Comparison of ENCODE assay signal across 8 mouse cellular contexts in the genomic region with DNA sequence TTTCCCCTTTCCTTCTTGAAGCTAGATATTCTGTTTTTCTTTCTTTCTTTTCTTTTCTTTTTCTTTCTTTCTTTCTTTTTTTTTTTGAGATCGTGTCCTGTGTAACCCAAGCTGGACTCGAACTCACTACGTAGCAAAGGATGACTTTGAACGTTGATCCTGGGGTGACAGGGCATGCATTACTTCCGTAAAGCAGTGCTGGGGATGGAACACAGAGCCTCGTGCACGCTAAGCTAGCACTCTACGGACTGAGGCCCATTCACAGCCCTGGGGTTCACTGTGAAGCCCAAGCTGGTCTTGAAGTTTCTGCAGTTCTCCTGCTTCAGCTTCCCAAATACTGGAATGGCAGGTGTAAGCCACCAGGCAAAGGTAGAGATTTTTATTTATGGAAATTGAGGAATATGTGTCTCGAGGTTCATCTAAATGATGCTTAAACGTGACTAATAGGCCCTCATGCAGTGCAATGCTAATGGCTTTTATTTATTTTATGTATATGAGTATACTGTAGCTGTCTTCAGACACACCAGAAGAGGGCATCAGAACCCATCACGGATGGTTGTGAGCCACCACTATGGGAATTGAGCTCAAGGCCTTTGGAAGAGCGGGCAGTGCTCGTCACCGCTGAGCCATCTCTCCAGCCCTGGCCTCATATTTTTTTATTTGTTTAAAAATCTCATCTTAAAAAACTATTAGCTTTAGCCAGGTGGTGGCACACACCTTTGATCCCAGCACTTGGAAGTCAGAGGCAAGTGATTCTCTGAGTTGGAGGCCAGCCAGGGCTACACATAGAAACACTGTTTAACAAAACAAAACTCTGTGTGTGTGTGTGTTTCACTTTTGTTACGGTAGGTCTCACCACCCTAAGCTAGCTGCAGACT. TPM values are rescaled to one million over a fixed set of nuclear protein-coding genes. Genes with fewer than 3 reads are reported as not detected.
A peak's percentile ranks its signal among the peaks of the same experiment; 100 is the strongest.
DNase-seq lines count a peak whose midpoint lies in the region; ATAC-seq and TF ChIP-seq lines count a peak whose summit lies in the region.

No protein-coding gene starts in this region.

- no peaks in the 10 kb centered on the region for H3K27me3 ChIP-seq in heart, embryonic 15.5 days
- no peaks in the 10 kb centered on the region for H3K27me3 ChIP-seq in MEL (ENCODE audit: control insufficient read depth in 1 of 2, insufficient read depth in 2 of 2, low read length in 2 of 2)
- H3K27me3 ChIP-seq in hindbrain, embryonic 15.5 days = no peaks in the 10 kb centered on the region
- H3K27me3 ChIP-seq in midbrain, embryonic 10.5 days (ENCODE audit: low read depth, poor library complexity, severe bottlenecking) = no peaks in the 10 kb centered on the region

- TF ChIP-seq CTCF in MEL (IDR thresholded peaks at IDR 0.05 in 2 of 3, conservative IDR thresholded peaks at IDR 0.05 in 1 of 3; ENCODE audit: control insufficient read depth in 1 of 3, insufficient read depth in 1 of 3, low read depth in 2 of 3, low read length in 3 of 3, poor library complexity in 1 of 3, severe bottlenecking in 1 of 3) = peak in 2 of 3 experiments; percentile 5 to 35; a peak in 1 of 6 replicates

- H3K27ac ChIP-seq in heart, embryonic 15.5 days = peak overlapping the region; percentile 74
- peak overlapping the region; percentile 98 for H3K27ac ChIP-seq in MEL (ENCODE audit: control insufficient read depth, low read depth, low read length)
- H3K27ac ChIP-seq in hindbrain, embryonic 15.5 days (replicated peaks) = 0 out of 2 replicates have a peak overlapping the region, but pooled peaks have one; percentile 18
- peak overlapping the region; percentile 90 for H3K27ac ChIP-seq in midbrain, embryonic 10.5 days (replicated peaks)

- H3K79me2 ChIP-seq in MEL (ENCODE audit: control insufficient read depth, insufficient read depth, low read length, poor library complexity) = peaks cover 24% of the 10 kb centered on the region

- ATAC-seq in heart, embryonic 15.5 days (replicated peaks; ENCODE audit: insufficient number of reproducible peaks, insufficient read depth, low FRiP score, low read depth) = no peak
- ATAC-seq in hindbrain, embryonic 15.5 days (ENCODE audit: low FRiP score, low read depth) = no peak

- peaks cover 10% of the 10 kb centered on the region for H3K4me1 ChIP-seq in heart, embryonic 15.5 days (replicated peaks)
- H3K4me1 ChIP-seq in MEL (ENCODE audit: control insufficient read depth in 1 of 2, insufficient read depth in 2 of 2, low read length in 2 of 2) = peaks cover 2 to 24% of the 10 kb centered on the region in 2 experiments
- peaks cover 14% of the 10 kb centered on the region for H3K4me1 ChIP-seq in hindbrain, embryonic 15.5 days (replicated peaks)
- H3K4me1 ChIP-seq in midbrain, embryonic 10.5 days = peaks cover 16% of the 10 kb centered on the region

- no peaks in the 10 kb centered on the region for H3K9me3 ChIP-seq in heart, embryonic 15.5 days (replicated peaks)
- H3K9me3 ChIP-seq in MEL (replicated peaks; ENCODE audit: insufficient read depth, low read length) = no peaks in the 10 kb centered on the region
- H3K9me3 ChIP-seq in hindbrain, embryonic 15.5 days = no peaks in the 10 kb centered on the region
- H3K9me3 ChIP-seq in midbrain, embryonic 10.5 days (replicated peaks) = no peaks in the 10 kb centered on the region

- DNase-seq in heart, postnatal 14 days = no peak
- DNase-seq in MEL (ENCODE audit: low read depth, low spot score) = peak; percentile 78
- no peak for DNase-seq in midbrain, embryonic 10.5 days (ENCODE audit: low spot score)
- DNase-seq in urinary bladder, postnatal 10 days (ENCODE audit: low spot score) = no peak
- DNase-seq in urinary bladder, postnatal 36 days (ENCODE audit: low spot score in 2 of 2) = no peak
- DNase-seq in cerebellum, adult 9-11 months = no peak

- peak in 1 of 2 experiments; percentile 29; a peak in 1 of 4 replicates for TF ChIP-seq POLR2A in MEL (IDR thresholded peaks at IDR 0.05; ENCODE audit: control insufficient read depth in 1 of 2, insufficient read depth in 1 of 2, low read depth in 1 of 2, low read length in 2 of 2, poor library complexity in 1 of 2)

- intact Hi-C loops in heart, postnatal 14 days (cut with DNase I) = loop anchor here (5.0 to 10.0 kb wide), 2 partner anchors 36 to 198 kb away; no protein-coding TSS in a partner anchor

- H3K9ac ChIP-seq in heart, embryonic 15.5 days = peak overlapping the region; percentile 95
- peak overlapping the region; percentile 90 for H3K9ac ChIP-seq in MEL (ENCODE audit: control insufficient read depth, low read depth, low read length, poor library complexity, severe bottlenecking)
- H3K9ac ChIP-seq in hindbrain, embryonic 15.5 days = peak overlapping the region; percentile 97

- 28% methylated on average over 15 of the region's 15 CpGs for WGBS in heart, embryonic 15.5 days
- WGBS in hindbrain, embryonic 15.5 days = 29% methylated on average over 15 of the region's 15 CpGs
- WGBS in midbrain, embryonic 10.5 days = 34% methylated on average over 15 of the region's 15 CpGs

- peak overlapping the region; percentile 73 for H3K4me2 ChIP-seq in heart, embryonic 15.5 days
- H3K4me2 ChIP-seq in hindbrain, embryonic 15.5 days = peak overlapping the region; percentile 83

- no peaks in the 10 kb centered on the region for H3K36me3 ChIP-seq in heart, embryonic 15.5 days
- peaks cover 0 to 22% of the 10 kb centered on the region in 2 experiments; a peak in 2 of 4 replicates for H3K36me3 ChIP-seq in MEL (ENCODE audit: control insufficient read depth in 1 of 2, insufficient read depth in 2 of 2, low read length in 2 of 2)
- H3K36me3 ChIP-seq in hindbrain, embryonic 15.5 days = no peaks in the 10 kb centered on the region
- H3K36me3 ChIP-seq in midbrain, embryonic 10.5 days = peaks cover 33% of the 10 kb centered on the region

- no peak; the same call in 1 of the 2 replicates for TF ChIP-seq RAD21 in MEL (IDR thresholded peaks at IDR 0.05; ENCODE audit: low read depth, low read length)

- 0 out of 4 replicates have a peak, but pooled peaks of 1 of the 2 experiments have one; percentile 4 for TF ChIP-seq EP300 in MEL (IDR thresholded peaks at IDR 0.05; ENCODE audit: low read depth in 1 of 2, low read length in 2 of 2)

- peak overlapping the region; percentile 99 for H3K4me3 ChIP-seq in heart, embryonic 15.5 days
- peak overlapping the region; percentile 80 to 87 for H3K4me3 ChIP-seq in MEL (ENCODE audit: control insufficient read depth in 1 of 2, insufficient read depth in 1 of 2, low read depth in 2 of 2, low read length in 2 of 2)
- H3K4me3 ChIP-seq in hindbrain, embryonic 15.5 days = peak overlapping the region; percentile 82
- peak overlapping the region; percentile 89 for H3K4me3 ChIP-seq in midbrain, embryonic 10.5 days

TF ChIP-seq in MEL, 35 proteins besides CTCF, POLR2A, EP300 and RAD21 (continues in another document):
- peak; percentile 68; the same call in 1 of the 2 replicates for TF ChIP-seq SIN3A (IDR thresholded peaks at IDR 0.05; ENCODE audit: low read length)
- TF ChIP-seq CHD1 (IDR thresholded peaks at IDR 0.05; ENCODE audit: low read depth, low read length) = peak; percentile 86
- TF ChIP-seq ZMIZ1 (IDR thresholded peaks at IDR 0.05; ENCODE audit: low read depth, low read length) = peak; percentile 43; the same call in 1 of the 2 replicates

RNA-seq across cellular contexts. Expression of a gene that starts 2.1 kb away (rescaled TPM):
- 156 and 190 TPM in 2 replicates for polyA plus RNA-seq in heart, embryonic 15.5 days (2015; fragmentation: Nextera tagmentation; extraction: Ambion mirVana)
- 10 to 100 TPM; 26.5 to 28.3 TPM for total RNA-seq in heart, postnatal 14 days (2021)
- total RNA-seq in MEL (2012; rRNA removed) = 268 and 304 TPM in 2 replicates
- polyA plus RNA-seq in MEL (2012; ENCODE audit: insufficient read depth in 1 of 2, insufficient read length in 2 of 2, low read depth in 1 of 2, low replicate concordance in 2 of 2, missing spikeins in 1 of 2) = 100 to 1,000 TPM in 1 of 2 experiments, not detected in 1; 424 TPM
- polyA plus RNA-seq in hindbrain, embryonic 15.5 days (2015; fragmentation: Nextera tagmentation; extraction: Ambion mirVana) = 190 and 194 TPM in 2 replicates
- 381 and 432 TPM in 2 replicates for polyA plus RNA-seq in midbrain, embryonic 10.5 days (2016; fragmentation: Nextera tagmentation; extraction: Ambion mirVana)

RNA-seq across cellular contexts. Expression of a gene that starts 23.3 kb away (rescaled TPM):
- 0.06 TPM in 1 of 2 replicates, not detected in the other for polyA plus RNA-seq in heart, embryonic 15.5 days (2015; fragmentation: Nextera tagmentation; extraction: Ambion mirVana)
- total RNA-seq in heart, postnatal 14 days (2021) = not detected
- 0.07 TPM in 1 of 2 replicates, not detected in the other for total RNA-seq in MEL (2012; rRNA removed)
- under 1 TPM in 1 of 2 experiments, not detected in 1; 0.21 TPM for polyA plus RNA-seq in MEL (2012; ENCODE audit: insufficient read depth in 1 of 2, insufficient read length in 2 of 2, low read depth in 1 of 2, low replicate concordance in 2 of 2, missing spikeins in 1 of 2)
- polyA plus RNA-seq in hindbrain, embryonic 15.5 days (2015; fragmentation: Nextera tagmentation; extraction: Ambion mirVana) = 0.47 and 0.88 TPM in 2 replicates
- 0.09 TPM in 2 replicates for polyA plus RNA-seq in midbrain, embryonic 10.5 days (2016; fragmentation: Nextera tagmentation; extraction: Ambion mirVana)

RNA-seq across cellular contexts. Expression of a gene that starts 31.0 kb away (rescaled TPM):
- 1.4 and 1.8 TPM in 2 replicates for polyA plus RNA-seq in heart, embryonic 15.5 days (2015; fragmentation: Nextera tagmentation; extraction: Ambion mirVana)
- total RNA-seq in heart, postnatal 14 days (2021) = 10 to 100 TPM; 10.2 to 10.3 TPM
- total RNA-seq in MEL (2012; rRNA removed) = 3.5 and 4.4 TPM in 2 replicates
- 1 to 10 TPM in 1 of 2 experiments, not detected in 1; 7.4 TPM for polyA plus RNA-seq in MEL (2012; ENCODE audit: insufficient read depth in 1 of 2, insufficient read length in 2 of 2, low read depth in 1 of 2, low replicate concordance in 2 of 2, missing spikeins in 1 of 2)
- 13.8 and 14.9 TPM in 2 replicates for polyA plus RNA-seq in hindbrain, embryonic 15.5 days (2015; fragmentation: Nextera tagmentation; extraction: Ambion mirVana)
- polyA plus RNA-seq in midbrain, embryonic 10.5 days (2016; fragmentation: Nextera tagmentation; extraction: Ambion mirVana) = 4.6 and 6.2 TPM in 2 replicates

RNA-seq across cellular contexts. Expression of a gene that starts 31.6 kb away (rescaled TPM):
- 2.5 and 4.5 TPM in 2 replicates for polyA plus RNA-seq in heart, embryonic 15.5 days (2015; fragmentation: Nextera tagmentation; extraction: Ambion mirVana)
- 1 to 10 TPM; 3.0 to 3.3 TPM for total RNA-seq in heart, postnatal 14 days (2021)
- total RNA-seq in MEL (2012; rRNA removed) = 0.46 and 0.92 TPM in 2 replicates
- polyA plus RNA-seq in MEL (2012; ENCODE audit: insufficient read depth in 1 of 2, insufficient read length in 2 of 2, low read depth in 1 of 2, low replicate concordance in 2 of 2, missing spikeins in 1 of 2) = under 1 TPM in 1 of 2 experiments, not detected in 1; 0.79 TPM
- polyA plus RNA-seq in hindbrain, embryonic 15.5 days (2015; fragmentation: Nextera tagmentation; extraction: Ambion mirVana) = 4.0 and 4.2 TPM in 2 replicates
- polyA plus RNA-seq in midbrain, embryonic 10.5 days (2016; fragmentation: Nextera tagmentation; extraction: Ambion mirVana) = 3.6 and 4.6 TPM in 2 replicates

RNA-seq across cellular contexts. Expression of a gene that starts 56.0 kb away (rescaled TPM):
- 273 and 345 TPM in 2 replicates for polyA plus RNA-seq in heart, embryonic 15.5 days (2015; fragmentation: Nextera tagmentation; extraction: Ambion mirVana)
- total RNA-seq in heart, postnatal 14 days (2021) = 100 to 1,000 TPM; 165 to 170 TPM
- total RNA-seq in MEL (2012; rRNA removed) = 451 and 471 TPM in 2 replicates
- 100 to 1,000 TPM; 167 to 515 TPM for polyA plus RNA-seq in MEL (2012; ENCODE audit: insufficient read depth in 1 of 2, insufficient read length in 2 of 2, low read depth in 1 of 2, low replicate concordance in 2 of 2, missing spikeins in 1 of 2)
- 336 TPM in 2 replicates for polyA plus RNA-seq in hindbrain, embryonic 15.5 days (2015; fragmentation: Nextera tagmentation; extraction: Ambion mirVana)
- polyA plus RNA-seq in midbrain, embryonic 10.5 days (2016; fragmentation: Nextera tagmentation; extraction: Ambion mirVana) = 537 and 556 TPM in 2 replicates

Comparison
In these comparisons a context has a peak if more than half of its experiments do, and no peak if none do; other contexts are left out.
1. H3K27ac ChIP-seq: peak in every context shown above with its lines; median percentile 98 in MEL; 90 in midbrain, embryonic 10.5 days; 74 in heart, embryonic 15.5 days; 18 in hindbrain, embryonic 15.5 days.